Mouse (Mus musculus) WW6 (cell line): Measurements from ENCODE around the gene Usp32.

Experiments used
- DNase-seq: peaks from one replicate; pipeline ENCODE4 v3.0.0-alpha.2; 2013; ENCODE audit warnings: low read depth, low spot score

The Usp32 gene

DNA sequence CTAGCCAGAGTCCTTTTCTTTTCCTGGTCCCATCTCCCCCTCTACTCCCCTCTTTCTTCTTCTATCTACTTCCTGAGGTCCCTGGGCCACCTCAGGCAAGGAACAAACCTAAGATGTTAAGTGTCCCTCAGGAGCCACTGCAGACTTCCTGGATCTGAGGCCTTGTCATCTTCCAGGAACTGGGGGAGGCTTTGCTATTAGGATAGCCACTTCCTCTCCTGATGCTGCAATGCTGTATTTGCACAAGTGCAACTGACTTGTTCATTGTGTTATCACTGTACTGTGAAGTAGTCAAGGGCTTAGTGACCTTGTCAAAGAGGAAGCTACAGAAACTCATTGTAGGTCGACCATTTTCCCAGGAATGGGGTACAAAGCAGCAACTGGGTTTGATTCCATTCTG, 160.6 kb downstream of the Usp32 start:
- no peak for DNase-seq

- DNase-seq = no peak
Measured at GRCm38 (mm10) chr11:84978113-84978512, 161.8 kb downstream of the Usp32 start.

DNA sequence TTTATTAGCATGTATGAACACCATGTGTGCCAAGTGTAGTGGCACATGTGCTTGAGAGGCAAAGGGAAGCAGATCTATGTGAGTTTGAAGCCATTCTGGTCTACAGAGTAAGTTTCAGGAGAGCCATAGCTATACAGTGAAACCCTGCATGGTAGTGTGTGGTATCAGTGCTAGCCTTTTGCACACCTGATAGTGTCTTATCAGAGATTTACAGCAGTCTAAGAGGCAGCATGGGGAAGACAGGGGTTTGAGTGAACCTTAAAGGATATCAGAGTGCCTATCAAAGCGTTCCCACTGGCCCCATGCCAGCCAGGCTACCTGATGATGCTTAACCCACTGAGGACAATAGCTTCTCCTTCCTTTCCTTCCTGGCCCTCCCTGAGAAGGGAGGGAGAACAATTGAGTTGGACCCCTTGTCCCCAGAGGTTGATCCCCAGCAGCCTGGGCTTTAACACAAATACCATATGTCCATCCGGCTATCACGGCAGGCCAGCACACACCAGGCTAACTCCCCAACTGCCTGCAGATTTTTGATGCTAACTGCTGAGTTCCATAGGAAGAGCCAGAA, 162.5 kb downstream of the Usp32 start:
- DNase-seq = no peak

- no peak for DNase-seq
Measured at GRCm38 (mm10) chr11:84976706-84977105, 163.3 kb downstream of the Usp32 start.

DNA sequence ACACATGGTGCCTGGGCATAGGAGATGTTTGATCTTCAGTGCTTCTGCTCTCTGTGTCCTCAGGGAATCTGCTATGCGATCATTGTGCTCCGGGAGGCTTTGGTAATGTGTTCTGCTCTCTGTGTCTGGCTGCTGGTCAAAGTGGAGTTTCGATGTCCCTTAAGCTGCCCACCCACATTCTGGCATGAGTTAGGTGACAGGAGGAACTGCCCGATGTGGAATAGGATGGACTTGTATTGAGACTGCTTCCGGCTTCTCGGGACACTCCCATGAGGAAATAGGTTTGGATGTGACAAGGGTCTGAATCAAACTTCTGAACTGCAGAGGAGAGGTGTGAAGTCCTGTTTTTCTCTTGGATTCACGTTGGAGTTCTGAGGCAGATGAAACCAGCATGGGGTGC, 165.4 kb downstream of the Usp32 start:
- no peak for DNase-seq

DNA sequence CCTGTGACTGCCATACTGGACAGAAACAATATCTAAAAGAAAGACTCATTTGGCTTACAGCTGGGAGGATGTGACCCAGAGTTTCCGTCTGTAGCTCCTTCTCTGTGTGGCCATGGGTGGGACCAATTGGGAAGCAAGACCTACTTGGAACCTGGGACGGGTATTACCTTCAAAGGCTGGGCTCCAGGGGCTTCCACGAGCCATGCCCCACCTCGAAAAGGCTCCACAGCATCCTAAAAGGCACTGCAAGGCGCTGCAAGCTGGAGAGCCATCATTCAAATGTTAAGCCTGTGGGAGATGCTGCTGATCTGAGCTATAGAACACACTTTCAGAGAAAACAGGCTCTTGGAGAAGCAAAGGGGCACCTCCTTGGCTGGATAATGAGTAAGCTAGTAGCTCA, 166.3 kb downstream of the Usp32 start:
- no peak for DNase-seq

DNA sequence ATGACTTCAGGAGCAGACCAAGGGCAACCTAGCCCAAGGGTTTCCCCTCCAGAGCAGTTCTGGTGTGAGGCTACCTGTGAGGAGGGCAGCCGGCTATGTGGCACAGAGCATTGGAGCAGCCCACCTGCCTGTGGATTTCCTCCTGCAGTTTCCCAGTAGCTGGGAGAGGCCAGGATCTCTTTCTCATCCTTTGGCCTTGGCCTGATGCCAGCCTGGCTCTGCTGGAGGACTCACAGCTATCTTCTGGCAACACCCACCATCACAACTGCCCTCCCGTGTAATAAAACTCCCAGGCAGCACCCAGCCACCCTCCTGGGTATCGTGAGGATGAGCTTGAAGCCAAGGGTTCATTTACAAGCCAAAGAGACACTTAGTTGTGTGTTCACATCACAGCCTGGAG, 167.9 kb downstream of the Usp32 start:
- no peak for DNase-seq

DNA sequence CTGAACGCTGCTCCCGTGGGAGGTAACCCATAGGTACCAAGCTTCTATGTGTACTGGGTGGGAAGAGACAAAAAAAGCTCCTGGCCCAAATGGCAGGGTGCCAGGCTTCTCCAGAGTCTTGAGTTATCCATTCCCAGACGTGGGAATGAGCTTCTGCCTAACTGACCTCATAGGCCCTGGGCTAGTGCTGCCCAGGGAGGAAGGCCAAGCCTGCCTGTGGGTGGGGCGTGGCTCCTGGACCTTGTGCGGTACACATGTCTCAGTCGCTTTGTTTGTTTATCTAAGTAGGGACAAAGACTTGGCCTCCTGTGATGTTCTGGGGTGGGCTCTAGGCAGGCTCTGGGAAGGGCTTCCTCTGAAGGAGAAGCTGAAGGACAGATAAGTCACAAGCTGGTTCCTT, 171.2 kb downstream of the Usp32 start:
- no peak for DNase-seq

DNA sequence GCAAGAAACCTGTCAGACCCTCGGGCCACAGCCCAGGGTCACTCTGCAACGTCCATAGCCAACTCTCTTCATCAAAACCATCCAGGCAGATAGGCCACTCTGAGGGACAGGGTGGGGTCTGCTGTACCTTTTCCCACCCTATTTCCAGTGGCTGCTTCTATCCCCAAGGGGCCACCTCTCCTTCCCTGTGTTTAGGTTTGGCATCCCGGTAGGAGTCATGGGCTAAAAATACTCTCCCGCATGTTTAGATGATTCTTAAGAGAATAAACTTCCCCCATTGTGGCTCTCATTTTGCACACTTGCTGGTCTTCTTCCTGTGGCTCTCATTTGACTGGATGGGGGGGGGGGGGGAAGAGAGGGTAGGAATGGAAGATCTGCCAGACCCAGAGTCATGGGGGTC, 171.7 kb downstream of the Usp32 start:
- no peak for DNase-seq

- no peak for DNase-seq
Measured at GRCm38 (mm10) chr11:84967113-84967512, 172.8 kb downstream of the Usp32 start.

DNA sequence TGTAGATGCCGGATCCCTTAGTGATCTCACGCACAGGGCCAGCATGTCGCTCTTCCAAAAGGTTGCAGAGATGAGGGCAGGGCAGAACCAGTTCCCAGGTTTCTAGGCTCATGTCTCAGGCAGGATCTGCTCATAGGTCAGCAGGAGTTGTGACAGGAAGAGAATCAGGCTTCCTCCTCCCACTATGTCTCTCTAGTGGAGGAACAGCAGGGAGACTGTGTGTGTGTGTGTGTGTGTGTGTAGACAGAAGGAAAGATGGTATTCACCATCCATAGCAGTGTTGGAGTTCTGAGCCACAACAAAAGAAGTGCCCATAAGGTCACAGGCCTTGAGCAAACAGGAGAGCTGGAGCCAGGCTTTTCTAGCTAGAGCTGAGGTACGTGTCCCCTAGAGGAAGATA, 173.3 kb downstream of the Usp32 start:
- DNase-seq = no peak

- DNase-seq = no peak
Measured at GRCm38 (mm10) chr11:84963556-84963955, 176.4 kb downstream of the Usp32 start.

DNA sequence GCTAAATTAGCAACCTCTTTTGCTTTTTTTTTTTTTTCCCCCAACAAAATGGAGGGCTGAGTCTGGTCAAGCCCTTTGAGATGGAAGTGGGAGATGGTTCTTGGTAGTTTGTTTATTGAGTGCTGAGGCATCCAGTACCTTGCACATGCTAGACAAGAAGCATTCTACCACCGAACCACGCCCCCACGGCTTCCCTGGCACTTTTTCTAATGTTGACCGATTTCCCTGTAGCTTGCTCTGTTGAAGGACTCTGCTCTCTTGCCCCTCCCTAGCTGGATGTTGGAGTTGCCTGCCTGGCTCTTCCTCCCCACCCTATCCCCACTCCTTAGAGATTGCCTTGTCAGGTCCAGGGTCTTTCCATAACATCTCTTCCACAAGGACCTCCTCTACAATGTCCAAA, 177.4 kb downstream of the Usp32 start:
- no peak for DNase-seq

DNA sequence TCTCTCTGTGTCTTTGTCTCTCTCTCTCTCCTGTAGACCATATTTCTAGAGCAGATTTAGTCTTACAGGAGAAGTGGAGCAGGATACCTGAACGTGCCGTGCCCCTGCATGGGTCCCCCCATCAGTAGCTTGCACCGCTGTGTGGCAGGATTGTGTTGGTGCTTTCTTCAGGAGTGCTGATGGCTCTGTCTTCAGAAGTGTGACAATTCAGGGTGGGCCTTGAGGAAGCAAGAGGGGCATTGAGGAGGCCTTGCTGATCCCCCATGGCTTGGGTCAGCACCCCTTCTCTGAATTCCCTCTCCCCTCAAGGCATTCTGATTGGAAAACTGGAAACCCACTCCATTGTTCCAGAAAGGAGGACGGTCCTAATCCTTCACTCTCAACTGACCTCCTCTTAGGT, 178.4 kb downstream of the Usp32 start:
- no peak for DNase-seq

DNA sequence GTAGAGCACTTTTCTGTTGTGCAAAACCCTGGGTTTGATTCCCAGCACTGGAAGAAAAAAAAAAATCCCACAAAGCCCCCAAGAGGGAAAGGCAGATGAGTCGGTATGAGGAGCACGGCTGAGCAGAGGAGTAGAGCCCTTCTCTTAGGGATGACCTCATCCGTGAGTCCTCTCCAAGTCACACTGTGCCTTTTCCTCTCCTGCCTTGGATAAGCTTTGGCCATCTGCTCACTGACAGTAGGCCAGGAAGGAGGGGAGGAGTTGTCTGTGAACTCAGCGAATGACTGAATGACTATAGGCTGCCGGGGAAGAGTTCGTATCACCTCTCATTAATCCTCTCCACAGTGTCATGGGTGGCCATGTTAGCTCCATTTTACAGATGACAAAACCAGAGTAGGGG, 179.2 kb downstream of the Usp32 start:
- no peak for DNase-seq

DNA sequence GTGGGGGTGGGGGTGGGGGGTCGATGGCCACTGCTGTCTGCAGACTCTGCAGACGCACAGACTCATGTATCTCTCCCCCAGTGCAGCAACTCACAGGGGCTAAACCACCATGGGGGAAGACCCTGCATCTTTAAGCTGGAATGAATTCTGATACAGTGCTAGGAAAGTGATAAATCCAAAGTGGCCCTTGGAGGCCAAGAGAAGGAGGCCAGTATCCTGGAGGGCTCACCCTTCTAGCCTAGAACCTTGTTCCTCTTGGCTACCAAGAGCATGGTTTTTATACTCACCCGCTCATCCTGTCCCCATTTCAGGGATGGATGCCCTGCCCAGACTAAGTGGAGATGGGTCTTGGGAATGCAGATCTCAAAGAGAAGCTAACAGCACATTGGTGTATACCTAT, 179.7 kb downstream of the Usp32 start:
- DNase-seq = no peak

DNA sequence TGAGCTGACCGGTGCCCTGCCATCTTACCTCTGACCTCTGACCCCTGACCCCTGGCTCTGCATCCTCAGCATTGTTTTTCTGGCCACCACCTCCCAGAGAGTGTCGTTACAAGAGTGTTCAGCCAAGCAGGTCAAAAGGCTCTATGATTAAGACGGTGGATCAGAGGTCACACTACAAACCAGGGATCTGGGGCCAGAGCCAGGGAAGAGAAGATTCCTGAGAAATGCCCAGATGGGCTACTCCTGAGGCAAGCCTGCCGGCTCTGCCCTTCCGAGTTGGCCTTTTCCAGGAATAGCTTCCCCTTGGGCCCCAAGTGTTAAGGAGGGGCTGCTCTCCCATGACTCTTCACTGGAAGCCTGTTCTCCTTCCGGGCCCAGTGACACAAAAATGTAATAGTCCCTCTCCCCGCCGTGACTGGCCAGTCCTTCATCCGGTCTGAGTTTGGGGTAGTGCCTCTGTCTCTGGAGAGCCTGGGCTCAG, 180.2 kb downstream of the Usp32 start:
- DNase-seq = no peak

- DNase-seq = no peak
Measured at GRCm38 (mm10) chr11:84959181-84959580, 180.8 kb downstream of the Usp32 start.

DNA sequence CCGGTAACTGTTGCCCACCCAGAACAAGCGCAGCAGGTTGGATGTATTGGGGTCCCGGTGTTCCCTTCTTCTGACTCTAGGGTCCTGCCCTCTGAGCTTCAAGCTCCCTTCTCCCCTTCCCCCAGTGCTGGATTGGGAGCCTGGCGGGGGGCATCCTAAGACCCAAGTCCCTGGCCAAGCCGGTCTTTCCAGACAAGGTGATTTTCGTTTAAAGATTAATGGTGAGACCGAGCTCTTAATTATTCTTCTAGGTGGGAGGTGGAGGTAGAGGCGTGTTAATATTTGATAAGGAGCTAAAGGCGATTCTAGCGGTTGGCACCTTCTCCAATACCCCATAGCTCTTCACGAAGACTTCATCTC, 181.7 kb downstream of the Usp32 start:
- no peak for DNase-seq

- DNase-seq = no peak
Measured at GRCm38 (mm10) chr11:84957591-84958270, 182.2 kb downstream of the Usp32 start, which contains the start of gene Car4. TSS of gene Car4 (plus strand) at chr11:84957786.

DNA sequence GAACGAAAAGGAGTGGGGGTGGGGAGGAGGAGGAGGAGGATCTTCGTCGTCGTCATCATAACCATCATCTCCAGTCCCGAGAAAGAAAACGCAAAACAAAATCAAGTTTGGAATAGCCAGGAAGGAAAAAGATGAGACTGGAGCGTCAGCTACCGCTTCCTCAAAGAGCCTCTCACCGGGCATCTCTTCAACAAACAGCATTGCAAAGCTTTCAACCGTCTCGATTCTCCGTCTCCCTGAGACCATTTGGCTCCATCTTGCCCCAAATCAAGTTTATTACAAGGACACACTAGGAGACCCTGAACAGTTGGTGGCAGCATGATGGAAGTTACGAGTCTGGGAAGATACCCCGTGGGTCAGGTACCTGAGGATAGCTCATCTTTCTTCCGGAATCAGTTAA, 182.8 kb downstream of the Usp32 start:
- no peak for DNase-seq

DNA sequence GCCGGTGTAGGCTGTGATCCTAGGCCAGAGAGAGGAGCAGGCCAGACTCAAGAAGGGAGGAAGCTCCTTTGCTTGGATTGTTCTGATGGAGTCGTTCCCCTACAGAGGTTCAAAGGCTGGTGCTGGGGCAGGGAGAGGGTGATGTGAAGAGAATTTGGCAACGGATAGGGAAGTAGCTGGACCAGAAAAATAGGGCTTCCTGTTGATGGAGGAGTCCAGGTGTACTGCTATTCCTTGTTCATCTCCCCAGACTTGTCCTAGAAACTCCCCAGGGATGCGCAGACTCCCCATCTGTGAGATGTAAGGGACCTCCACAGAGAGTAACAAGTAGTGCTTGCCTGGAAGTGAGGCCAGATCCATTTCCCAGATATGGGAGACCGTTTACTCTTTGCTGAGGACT, 183.6 kb downstream of the Usp32 start:
- no peak for DNase-seq

DNA sequence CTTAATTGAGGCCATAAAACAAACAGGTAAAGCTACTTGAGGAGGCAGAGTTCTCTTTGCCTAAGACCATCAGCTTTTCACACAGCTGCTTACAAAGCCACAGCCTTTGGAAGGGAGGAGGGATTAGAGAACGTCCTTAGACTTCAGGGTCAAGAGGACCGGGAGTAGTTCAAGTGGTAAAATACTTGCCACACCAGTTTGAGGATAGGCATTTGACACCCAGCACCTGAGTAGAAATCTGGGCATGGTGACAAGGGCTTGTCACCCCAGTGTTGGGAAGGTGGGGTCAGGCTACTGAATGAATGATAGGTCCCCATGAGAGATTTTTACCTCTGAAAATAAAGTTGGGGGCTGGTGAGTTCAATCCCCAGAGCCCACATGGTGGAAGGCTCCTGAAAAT, 187.3 kb downstream of the Usp32 start:
- no peak for DNase-seq

GRCm38 (mm10) chr11:84948526-84948925, 191.4 kb downstream of the Usp32 start:
- DNase-seq = no peak
